Mouse (Mus musculus) cerebellum, postnatal 25 days (tissue): Measurements from ENCODE around the gene Fank1.

Experiments
- DNase-seq, 2 experiments: peaks; one replicate each; pipeline ENCODE4 v3.0.0; 2021; ENCODE audit warnings: mixed read lengths in 2 of 2

Fank1 gene

GRCm38 (mm10) chr7:133776626-133776996 is at the start of gene Fank1:
Fank1 (plus strand) TSS chr7:133776861.
- DNase-seq, result peak; percentile 92 to 94

DNA sequence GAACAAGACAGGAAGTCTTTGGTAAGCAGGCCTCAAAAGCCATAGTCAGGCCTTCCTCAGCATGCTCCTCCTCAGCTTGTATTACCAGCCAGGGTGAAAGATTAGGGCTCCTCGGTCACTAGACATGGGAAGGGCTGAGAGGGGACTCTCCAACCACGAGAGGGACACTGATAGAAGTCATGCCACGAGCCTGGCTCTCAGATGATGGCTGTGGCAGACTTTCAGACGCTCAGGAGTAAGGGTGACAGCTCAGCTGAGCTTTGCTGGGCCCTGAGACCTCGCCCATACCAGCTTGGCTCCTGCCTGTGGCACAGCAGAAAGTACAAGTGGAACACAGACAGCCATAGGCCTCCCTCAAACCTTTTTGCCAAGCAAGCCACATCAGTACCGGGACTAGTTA is 49.6 kb upstream of the Fank1 start:
- DNase-seq, result no peak

GRCm38 (mm10) chr7:133729351-133729750 is 47.3 kb upstream of the Fank1 start:
- peak; percentile 62 to 66 for DNase-seq

DNA sequence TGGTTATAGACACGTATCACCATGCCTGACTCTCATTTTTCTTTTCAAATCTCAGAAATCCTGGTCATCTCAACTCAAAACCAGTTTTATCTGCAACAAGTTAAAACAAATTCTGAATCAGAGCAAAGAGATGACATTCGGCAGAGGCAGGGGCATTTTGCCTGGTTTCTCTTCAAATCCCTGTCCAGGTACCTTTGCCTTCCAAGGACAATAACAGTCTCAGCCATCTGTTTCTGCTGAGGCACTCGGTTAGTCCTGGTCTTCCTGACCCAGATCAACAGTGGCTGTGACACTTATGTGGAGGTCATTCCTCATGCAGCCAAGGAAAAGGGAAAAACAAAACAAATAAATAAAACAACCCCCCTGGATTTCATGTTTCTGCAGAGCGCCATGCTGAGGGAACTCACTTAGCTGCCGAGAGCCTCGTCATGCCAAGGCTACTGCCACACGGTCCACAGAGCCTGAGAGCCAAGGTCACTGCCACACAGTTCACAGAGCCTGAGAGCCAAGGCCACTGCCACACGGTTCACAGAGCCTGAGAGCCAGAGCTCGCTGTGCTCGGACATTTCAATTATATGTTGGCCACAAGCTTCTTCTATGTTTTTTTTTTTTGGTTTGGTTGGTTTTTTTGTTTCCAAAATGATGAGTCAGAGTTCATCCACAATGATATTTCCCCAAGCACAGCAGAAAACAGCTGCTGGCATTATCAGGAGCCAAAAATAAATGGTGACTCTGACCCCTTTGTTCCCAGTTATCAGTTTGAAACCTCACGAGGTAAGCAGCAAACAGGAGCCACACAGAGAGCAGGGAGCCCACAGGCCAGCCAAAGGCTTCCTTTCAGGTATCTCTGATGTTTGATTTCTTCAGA is 46.1 kb upstream of the Fank1 start:
- DNase-seq, result peak; percentile 51 to 59

- DNase-seq, result peak; percentile 75 to 81
These were observed 44.6 kb upstream of the Fank1 start for GRCm38 (mm10) chr7:133731971-133732645.

DNA sequence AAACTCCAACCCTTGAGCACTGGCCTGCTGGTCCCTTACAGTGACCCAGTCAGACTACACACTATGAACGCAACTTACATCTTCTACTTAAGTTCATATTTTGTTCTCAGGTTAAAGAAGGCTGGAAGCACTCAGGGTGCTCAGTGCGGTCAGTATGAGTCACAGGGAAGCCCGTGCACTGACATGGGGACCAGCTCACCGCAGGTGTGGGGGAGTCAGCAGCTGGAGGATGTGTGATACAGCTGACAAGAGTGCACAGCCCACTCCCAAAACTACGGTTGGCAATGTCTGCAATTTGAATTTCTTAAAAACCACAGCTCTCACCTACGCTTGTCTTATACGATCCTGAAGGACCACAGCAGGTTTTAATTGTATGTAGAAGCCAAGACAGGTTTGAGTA is 36.1 kb upstream of the Fank1 start:
- no peak for DNase-seq

GRCm38 (mm10) chr7:133742530-133743325 is 33.9 kb upstream of the Fank1 start:
- DNase-seq, result peak in 1 of 2 experiments; percentile 47

DNA sequence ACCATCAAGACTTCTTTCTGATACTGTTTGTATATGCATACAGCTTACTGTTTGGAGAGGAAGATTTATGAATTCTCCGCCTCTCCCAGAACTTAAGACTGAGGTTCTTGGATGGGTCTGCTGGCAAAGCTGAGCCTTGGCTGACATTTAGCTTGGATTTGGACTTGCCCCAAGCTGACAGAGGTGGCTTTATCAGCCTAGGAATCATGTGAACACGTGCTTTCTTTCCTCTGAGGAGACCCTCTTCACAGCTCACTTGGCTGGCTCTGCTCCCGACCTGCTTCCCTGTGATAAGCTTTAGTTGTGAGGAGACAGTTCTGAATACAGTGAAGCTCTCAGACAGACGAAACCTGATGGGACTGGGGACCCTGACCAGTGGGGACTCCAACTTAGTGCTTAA is 33.0 kb upstream of the Fank1 start:
- no peak for DNase-seq

- DNase-seq, result no peak
These were observed 32.5 kb upstream of the Fank1 start for GRCm38 (mm10) chr7:133744209-133744608.

- no peak for DNase-seq
These were observed 32.0 kb upstream of the Fank1 start for GRCm38 (mm10) chr7:133744701-133745100.

- DNase-seq, result no peak
These were observed 29.3 kb upstream of the Fank1 start for GRCm38 (mm10) chr7:133747372-133747771.

DNA sequence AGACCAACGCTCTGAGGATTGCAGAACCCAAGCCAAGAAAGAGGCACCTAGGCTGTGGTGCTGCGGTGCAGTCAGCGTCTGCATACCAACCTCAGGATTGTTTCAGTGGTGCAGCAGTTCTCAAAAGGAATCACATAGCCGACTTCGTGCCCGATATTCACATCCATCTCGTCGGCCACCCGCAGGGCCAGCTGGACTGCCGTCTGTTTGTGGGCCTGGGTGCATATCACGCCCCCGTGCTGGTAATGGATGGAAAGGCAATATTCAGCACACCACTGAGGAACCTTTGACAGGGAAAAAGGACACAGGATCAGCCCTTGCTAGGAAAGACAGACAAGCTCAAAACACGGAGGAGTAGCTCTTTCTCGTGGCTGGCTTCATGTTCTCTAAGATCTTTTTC is 27.9 kb upstream of the Fank1 start:
- peak; percentile 65 to 73 for DNase-seq

DNA sequence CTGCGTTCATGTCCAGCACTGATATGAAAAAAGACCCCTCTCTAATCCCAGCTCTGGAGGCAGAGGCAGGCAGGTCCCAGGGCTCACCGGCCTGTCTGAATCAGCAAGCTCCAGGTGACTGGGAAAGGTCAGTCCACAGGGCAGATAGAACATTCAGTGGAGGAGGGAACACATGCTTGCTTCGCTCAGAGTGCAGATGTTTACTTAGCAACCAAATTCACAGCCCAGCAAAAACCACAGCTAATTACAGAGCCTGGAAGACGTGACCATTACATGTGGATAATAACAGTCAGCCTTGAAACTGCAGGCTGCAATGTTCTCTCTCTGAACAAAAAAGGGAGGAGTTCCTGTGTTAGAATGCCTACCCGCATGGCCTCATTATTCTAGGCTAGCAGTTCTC is 26.0 kb upstream of the Fank1 start:
- DNase-seq, result no peak

GRCm38 (mm10) chr7:133751163-133751562 is 25.5 kb upstream of the Fank1 start:
- DNase-seq, result no peak

- DNase-seq, result no peak
These were observed 18.7 kb upstream of the Fank1 start for GRCm38 (mm10) chr7:133757961-133758455.

GRCm38 (mm10) chr7:133758716-133759115 is 17.9 kb upstream of the Fank1 start:
- DNase-seq, result no peak

GRCm38 (mm10) chr7:133759611-133760353 is 16.9 kb upstream of the Fank1 start:
- DNase-seq, result no peak

DNA sequence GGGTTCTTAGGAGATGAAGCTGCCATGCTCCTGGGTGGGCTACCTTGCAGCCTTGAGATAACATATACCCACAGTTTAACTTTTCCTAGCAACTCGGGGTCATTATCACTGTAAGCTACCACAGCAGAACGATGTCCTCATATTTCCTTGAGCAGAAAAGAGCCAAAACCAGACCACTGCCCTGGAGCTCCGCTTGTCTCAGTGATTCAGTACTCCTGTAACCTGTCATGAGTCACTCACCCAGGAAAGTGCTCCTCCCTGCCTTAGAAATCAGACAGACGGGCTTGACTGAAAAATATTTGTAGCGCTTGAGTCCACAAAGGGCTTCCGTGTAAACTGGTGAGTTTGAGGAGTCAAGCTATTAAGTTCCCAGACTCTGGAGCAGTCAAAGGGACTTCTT is 14.0 kb upstream of the Fank1 start:
- no peak for DNase-seq

DNA sequence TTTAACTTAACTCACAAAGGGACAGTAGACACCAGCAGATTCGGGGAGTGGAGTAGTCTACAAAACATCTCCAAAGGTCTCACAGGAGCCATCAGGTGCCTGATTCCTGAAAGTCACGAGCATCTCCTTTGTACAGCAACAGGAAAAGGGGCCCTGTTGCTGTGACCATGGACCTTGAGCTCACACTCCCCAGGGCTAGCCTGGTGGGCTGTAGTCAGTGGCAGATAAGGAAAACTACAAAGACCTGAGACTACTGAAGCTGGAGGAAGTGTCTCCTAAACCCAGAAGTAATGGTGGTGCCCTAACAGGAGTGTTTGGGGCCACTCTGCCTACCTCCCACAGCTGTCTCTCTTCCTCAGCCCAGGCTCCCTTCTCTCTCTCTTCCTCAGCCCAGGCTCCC is 12.2 kb upstream of the Fank1 start:
- no peak for DNase-seq

DNA sequence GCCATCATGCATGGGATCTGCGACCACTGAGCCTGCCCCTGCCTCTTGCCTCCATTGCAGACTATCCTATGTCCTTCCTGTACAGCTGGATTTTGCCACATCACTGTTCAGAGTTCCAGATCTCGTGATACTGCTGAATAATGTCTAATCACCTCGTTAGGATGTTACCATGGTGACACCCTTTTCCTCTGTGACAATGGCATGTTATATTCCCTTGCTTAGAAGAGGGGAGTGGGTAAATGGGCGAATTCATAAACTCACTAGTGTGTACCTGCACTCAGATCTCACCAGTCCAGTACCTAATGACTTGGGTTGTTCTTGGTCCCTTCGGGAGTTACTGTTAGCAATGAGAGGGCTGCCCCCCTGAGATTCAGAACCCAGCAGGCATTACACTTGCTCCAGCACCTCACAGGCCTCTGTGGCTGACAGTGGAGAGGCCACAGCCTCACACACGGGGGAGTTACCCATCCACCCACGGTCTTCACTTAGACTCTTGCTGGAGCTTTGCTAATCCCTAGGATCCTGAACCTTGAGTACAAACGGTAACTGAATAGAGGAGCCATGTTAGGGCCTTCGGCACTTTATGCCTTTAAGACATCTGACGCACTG is 11.3 kb upstream of the Fank1 start:
- no peak for DNase-seq

DNA sequence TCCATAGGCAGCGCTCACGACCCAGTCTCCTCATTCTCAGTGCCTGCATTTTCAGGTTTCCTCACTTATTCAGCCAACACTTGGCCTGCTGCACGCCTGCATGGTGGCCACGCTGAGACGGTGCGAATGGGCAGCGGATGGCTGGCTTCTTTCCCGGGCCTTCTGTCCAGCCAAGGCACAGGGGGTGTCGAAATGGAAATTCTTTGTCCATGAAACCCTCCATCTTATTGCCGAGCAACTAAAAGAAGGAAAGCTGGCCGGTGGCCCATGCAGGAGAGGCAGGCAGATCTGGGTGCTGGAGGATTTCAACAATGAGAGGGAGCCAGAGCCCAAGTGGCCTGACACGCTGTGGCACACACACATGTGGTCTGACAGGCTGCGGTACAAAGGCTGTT is 10.8 kb upstream of the Fank1 start:
- DNase-seq, result peak; percentile 94 to 96

- peak; percentile 59 to 64 for DNase-seq
These were observed 8.6 kb upstream of the Fank1 start for GRCm38 (mm10) chr7:133768027-133768426.
